29 mouse cellular contexts compared by ENCODE assay signal in genomic region chr17:31094781-31095180, GRCm38 (mm10). TPM values are rescaled to one million over a fixed set of nuclear protein-coding genes. Genes with fewer than 3 reads are reported as not detected.
DNase-seq lines count a peak whose midpoint lies in the region; ATAC-seq and TF ChIP-seq lines count a peak whose summit lies in the region.
"Had no signal": no experiment of that assay in that cellular context is flagged by ENCODE, and none has a peak within 500 bp of the region (broad histone marks: within the 10 kb centered on the region; RNA-seq: fewer than 3 reads in every experiment).

No protein-coding gene starts in this region.

- no peak overlapping the region for H3K27ac ChIP-seq in midbrain, embryonic 11.5 days (ENCODE audit: low read depth, low read length)
- no peak overlapping the region for H3K27ac ChIP-seq in midbrain, embryonic 15.5 days
- no peak overlapping the region for H3K27ac ChIP-seq in left cerebral cortex, adult 2 months

- no peak overlapping the region for H3K4me2 ChIP-seq in midbrain, embryonic 11.5 days
- H3K4me2 ChIP-seq in midbrain, embryonic 15.5 days, result no peak overlapping the region

- no peak for TF ChIP-seq CTCF in left cerebral cortex, adult 2 months (IDR thresholded peaks at IDR 0.05)

- 49% methylated on average over 5 of the region's 5 CpGs for WGBS in midbrain, embryonic 11.5 days
- WGBS in midbrain, embryonic 15.5 days, result 52% methylated on average over 5 of the region's 5 CpGs

- H3K9ac ChIP-seq in midbrain, embryonic 11.5 days (ENCODE audit: low read length), result no peak overlapping the region
- H3K9ac ChIP-seq in midbrain, embryonic 15.5 days, result no peak overlapping the region

- H3K36me3 ChIP-seq in midbrain, embryonic 11.5 days (ENCODE audit: control insufficient read depth, insufficient read depth, low read length), result no peaks in the 10 kb centered on the region
- H3K36me3 ChIP-seq in midbrain, embryonic 15.5 days (replicated peaks), result peaks cover 17% of the 10 kb centered on the region; the same call in 1 of the 2 replicates
- H3K36me3 ChIP-seq: G1E had no signal

- H3K4me3 ChIP-seq in midbrain, embryonic 11.5 days (ENCODE audit: low read depth, low read length), result no peak overlapping the region
- no peak overlapping the region for H3K4me3 ChIP-seq in midbrain, embryonic 15.5 days
- H3K4me3 ChIP-seq in left cerebral cortex, adult 2 months, result no peak overlapping the region

- intact Hi-C loops in left cerebral cortex, adult 2 months (cut with DNase I), result no loop called here

- DNase-seq in midbrain, embryonic 11.5 days (ENCODE audit: low spot score, missing footprints), result peak; percentile 72
- DNase-seq in ES-CJ7 (ENCODE audit: low read depth, low spot score), result peak; percentile 25
- DNase-seq in R1 (ENCODE audit: low read depth, low spot score), result peak; percentile 55
- no peak for DNase-seq in left cerebral cortex, adult 2 months (ENCODE audit: extremely low spot score in 1 of 2, low spot score in 2 of 2)
- no peak for DNase-seq in spleen, postnatal 36 days (ENCODE audit: low spot score in 2 of 2)
- DNase-seq: adrenal gland, adult 2 months; adrenal gland, adult 8-10 months; adrenal gland, postnatal 10 days; adrenal gland, postnatal 14 days; adrenal gland, postnatal 25 days; adrenal gland, postnatal 36 days; B cell, adult 2 months; cerebellum, adult 11 months; cerebellum, adult 11-12 months; cerebellum, adult 18-20 months; cerebellum, adult 2 months; cerebellum, adult 8-10 months had no signal

- peaks cover 15% of the 10 kb centered on the region for H3K4me1 ChIP-seq in midbrain, embryonic 11.5 days (ENCODE audit: control insufficient read depth, insufficient read depth, low read length)
- peaks cover 33% of the 10 kb centered on the region for H3K4me1 ChIP-seq in midbrain, embryonic 15.5 days

- no peak for ATAC-seq in midbrain, embryonic 11.5 days (ENCODE audit: low FRiP score)
- ATAC-seq in midbrain, embryonic 15.5 days (replicated peaks), result no peak
- ATAC-seq: activated CD4-positive, CD25-positive, alpha-beta regulatory T cell, adult 4 months; CD4-positive, CD25-positive, alpha-beta regulatory T cell, adult 4 months; Patski had no signal

- H3K9me3 ChIP-seq in midbrain, embryonic 11.5 days (ENCODE audit: control insufficient read depth, low read length), result no peaks in the 10 kb centered on the region
- H3K9me3 ChIP-seq in midbrain, embryonic 15.5 days, result no peaks in the 10 kb centered on the region

- H3K27me3 ChIP-seq in midbrain, embryonic 11.5 days (ENCODE audit: control insufficient read depth, insufficient read depth, low read length), result no peaks in the 10 kb centered on the region
- no peaks in the 10 kb centered on the region for H3K27me3 ChIP-seq in midbrain, embryonic 15.5 days (replicated peaks)
- H3K27me3 ChIP-seq: Patski had no signal

RNA-seq across cellular contexts. Expression of gene Tff3, which starts 34.7 kb away (rescaled TPM):
- polyA plus RNA-seq in midbrain, embryonic 11.5 days (2014; fragmentation: Nextera tagmentation; extraction: Ambion mirVana), result 0.50 and 1.7 TPM in 2 replicates
- 0.40 and 1.4 TPM in 2 replicates for polyA plus RNA-seq in midbrain, embryonic 15.5 days (2015; fragmentation: Nextera tagmentation; extraction: Ambion mirVana)
- not detected for total RNA-seq in left cerebral cortex, adult 2 months (2021)
- total RNA-seq: adrenal gland, adult 18-20 months; adrenal gland, adult 2 months; adrenal gland, adult 8-10 months; adrenal gland, postnatal 10 days; adrenal gland, postnatal 25 days; adrenal gland, postnatal 36 days; adrenal gland, postnatal 4 days; CH12.LX; ES-E14; G1E; MEL had no signal
- polyA plus RNA-seq: activated CD4-positive, CD25-positive, alpha-beta regulatory T cell, adult 4 months; C2C12; CD4-positive, CD25-positive, alpha-beta regulatory T cell, adult 4 months; G1E; Patski had no signal

RNA-seq across cellular contexts. Expression of gene Abcg1, which starts 37.3 kb away (rescaled TPM):
- polyA plus RNA-seq in midbrain, embryonic 11.5 days (2014; fragmentation: Nextera tagmentation; extraction: Ambion mirVana), result 10.4 TPM in 2 replicates
- polyA plus RNA-seq in midbrain, embryonic 15.5 days (2015; fragmentation: Nextera tagmentation; extraction: Ambion mirVana), result 22.6 and 23.8 TPM in 2 replicates
- 10 to 100 TPM; 76.5 to 77.6 TPM for total RNA-seq in left cerebral cortex, adult 2 months (2021)
- polyA plus RNA-seq: G1E had no signal

RNA-seq across cellular contexts. Expression of gene Tff2, which starts 49.3 kb away (rescaled TPM):
- not detected in 2 replicates for polyA plus RNA-seq in midbrain, embryonic 11.5 days (2014; fragmentation: Nextera tagmentation; extraction: Ambion mirVana)
- polyA plus RNA-seq in midbrain, embryonic 15.5 days (2015; fragmentation: Nextera tagmentation; extraction: Ambion mirVana), result not detected in 2 replicates
- total RNA-seq in left cerebral cortex, adult 2 months (2021), result not detected
- total RNA-seq: adrenal gland, adult 18-20 months; adrenal gland, adult 2 months; adrenal gland, adult 8-10 months; adrenal gland, postnatal 14 days; adrenal gland, postnatal 25 days; adrenal gland, postnatal 36 days; CH12.LX; ES-E14; G1E; MEL had no signal
- polyA plus RNA-seq: activated CD4-positive, CD25-positive, alpha-beta regulatory T cell, adult 4 months; adrenal gland, adult 2 months; brain, embryonic 14.5 days; C2C12; CD4-positive, CD25-positive, alpha-beta regulatory T cell, adult 4 months; cerebellum, adult 2 months; G1E; Patski had no signal

Comparison
In these comparisons a context has a peak if more than half of its experiments do, and no peak if none do; other contexts are left out.
1. DNase-seq: peak in midbrain, embryonic 11.5 days (single experiment), ES-CJ7 (single experiment) and R1 (single experiment); none in left cerebral cortex, adult 2 months (0 of 2) and spleen, postnatal 36 days (0 of 2).